Mouse (Mus musculus): Measurements from ENCODE around the gene BC052040. TPM values are rescaled to one million over a fixed set of nuclear protein-coding genes. Genes with fewer than 3 reads are reported as not detected.

BC052040 gene
- polyA plus RNA-seq, 1 experiment from 2014 or later: 6.5 TPM

DNA sequence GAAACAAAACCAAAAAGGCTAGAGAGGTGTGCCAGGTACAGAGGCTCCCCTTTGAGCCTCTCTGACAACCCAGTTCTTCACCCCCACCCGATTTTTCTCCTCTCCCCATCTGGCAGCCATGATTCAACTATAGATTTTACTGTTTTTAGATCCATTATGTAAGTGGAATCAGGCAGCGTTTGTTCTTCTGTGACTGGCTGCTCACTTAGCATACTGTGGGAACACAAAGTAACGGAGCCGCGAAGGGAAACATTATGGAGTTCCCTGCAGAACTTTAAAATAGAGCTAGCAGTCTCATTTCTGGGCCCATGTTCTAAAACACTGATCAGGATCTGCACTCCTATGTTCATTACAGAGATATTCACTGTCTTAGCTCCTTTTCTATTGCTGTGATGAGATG lies 240.8 kb downstream of the BC052040 start:
- Histone ChIP-seq H3K27me3 (no peaks in the 10 kb centered on the region), H3K27ac (no peak overlapping the region), H3K9ac (no peak overlapping the region), H3K4me1 (replicated peaks) (no peaks in the 10 kb centered on the region), H3K36me3 (no peaks in the 10 kb centered on the region), H3K9me3 (replicated peaks) (no peaks in the 10 kb centered on the region), H3K4me3 (replicated peaks) (no peak overlapping the region), H3K4me2 (no peak overlapping the region)
- ATAC-seq (ENCODE audit: low read depth) (no peak), DNase-seq (no peak)
- 78% methylated on average over 5 of the region's 5 CpGs for WGBS (ENCODE audit: insufficient replicate concordance)

MicroRNAs within 50 kb of the gene (microRNA counts, 519-probe panel; counts per million panel counts)
- 5,207 counts per million, percentile 55 among the panel's probes with 10 or more counts for microRNA mmu-miR-1951

Small RNA genes within 50 kb of the gene (microRNA-seq; reads per million reads assigned to microRNA genes)
- gene Mir1951: 0.88 reads per million
